Mouse (Mus musculus): Measurements from ENCODE around the gene Gm28047. TPM values are rescaled to one million over a fixed set of nuclear protein-coding genes. Genes with fewer than 3 reads are reported as not detected.

Gm28047 gene
- polyA plus RNA-seq, 1 experiment: 0.17 TPM

DNA sequence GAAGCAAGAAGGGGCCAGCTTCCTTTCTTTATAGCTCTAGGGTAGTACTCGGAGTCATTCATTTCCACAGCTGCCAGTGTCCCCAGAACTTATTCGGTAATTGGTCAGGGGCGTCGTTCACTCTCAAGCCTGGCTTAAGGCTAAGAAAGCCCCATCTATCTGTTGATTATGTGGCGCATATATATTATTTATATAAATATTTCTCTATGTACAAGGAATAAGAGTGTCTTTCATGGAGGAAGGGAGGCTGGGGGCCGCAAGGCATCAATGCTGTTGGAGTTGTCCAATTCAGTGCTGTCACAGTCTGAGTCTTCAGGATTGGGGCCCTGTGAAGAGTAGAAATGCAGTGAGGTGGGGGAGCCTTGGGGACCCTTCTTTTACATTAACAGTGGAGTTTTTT is 125.0 kb downstream of the Gm28047 start:
- DNase-seq (ENCODE audit: low spot score): no peak

DNA sequence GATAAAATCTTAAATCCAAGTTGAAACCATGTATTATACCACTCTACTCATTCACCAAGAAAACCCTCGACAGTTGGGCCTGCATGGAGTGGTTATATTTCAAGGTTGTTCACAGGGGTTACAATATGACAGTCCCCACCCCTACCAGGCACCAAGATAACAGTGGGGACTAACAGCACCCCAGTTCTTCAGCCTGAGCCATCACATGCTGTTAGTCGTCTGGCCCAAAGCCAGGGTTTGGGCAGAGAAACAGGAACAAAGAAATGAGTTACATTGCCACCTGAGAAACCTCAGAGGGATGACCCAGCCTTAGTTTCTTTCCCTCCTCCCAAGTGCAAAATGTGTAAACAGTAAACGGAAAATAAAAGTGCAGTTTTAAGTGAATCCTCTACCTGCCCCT is 125.5 kb downstream of the Gm28047 start:
- DNase-seq (ENCODE audit: low spot score): no peak

DNA sequence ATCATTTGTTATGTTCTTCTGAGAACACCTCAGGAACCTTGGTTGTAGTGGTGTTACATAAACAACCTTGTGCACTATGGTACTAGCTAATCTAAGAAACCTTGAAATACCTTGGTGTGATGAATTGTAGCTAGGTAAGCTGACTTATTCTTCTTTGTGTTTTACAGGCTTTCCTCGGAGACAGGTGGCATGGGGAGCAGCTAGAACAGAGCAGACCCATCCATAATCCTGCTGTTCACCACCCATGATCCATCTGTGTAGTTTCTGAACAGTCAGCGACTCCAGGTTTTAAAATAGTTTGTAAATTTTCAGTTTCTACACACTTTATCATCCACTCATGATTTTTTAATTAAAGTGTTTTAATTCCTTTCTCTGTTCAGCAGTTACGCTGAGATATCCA is 126.5 kb downstream of the Gm28047 start:
- DNase-seq (ENCODE audit: low spot score): no peak

DNA sequence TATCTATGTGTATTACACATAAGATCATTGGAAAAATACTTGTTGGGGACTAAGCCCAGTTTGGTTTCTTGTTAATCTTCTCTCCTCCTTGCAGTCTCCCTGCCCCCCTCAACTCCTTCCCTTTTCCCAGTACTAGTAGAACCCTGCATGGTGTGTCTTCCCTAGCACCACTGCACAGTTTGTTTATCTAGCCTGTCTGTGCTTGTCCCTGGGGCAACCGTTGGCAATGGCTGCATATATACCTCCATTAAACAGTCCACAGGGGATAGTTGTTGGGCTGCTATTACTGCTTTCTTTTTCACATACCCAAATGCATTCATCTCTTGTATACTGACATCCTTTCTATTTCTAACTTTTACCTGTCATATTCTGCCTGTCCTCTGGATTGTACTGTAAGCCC is 137.2 kb downstream of the Gm28047 start:
- DNase-seq (ENCODE audit: low spot score): no peak

DNA sequence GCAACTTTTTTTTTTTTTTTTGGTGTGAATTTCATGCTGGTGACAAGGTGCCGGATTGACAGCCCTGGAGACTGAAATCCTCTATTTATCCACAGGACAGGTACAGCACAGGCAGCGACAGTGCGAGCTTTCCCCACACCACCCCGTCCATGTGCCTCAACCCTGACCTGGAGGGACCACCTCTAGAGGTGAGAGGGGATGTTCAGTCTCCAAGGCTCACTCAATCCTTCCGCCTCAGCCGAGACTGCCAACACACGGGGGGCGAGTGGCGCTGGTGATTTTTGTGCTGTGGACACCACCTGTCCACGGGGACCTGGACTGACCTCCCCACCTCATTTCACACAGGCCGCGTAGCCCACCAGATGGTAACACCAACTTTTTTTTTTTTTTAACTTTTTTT is 139.0 kb downstream of the Gm28047 start:
- no peak for DNase-seq (ENCODE audit: low spot score)

DNA sequence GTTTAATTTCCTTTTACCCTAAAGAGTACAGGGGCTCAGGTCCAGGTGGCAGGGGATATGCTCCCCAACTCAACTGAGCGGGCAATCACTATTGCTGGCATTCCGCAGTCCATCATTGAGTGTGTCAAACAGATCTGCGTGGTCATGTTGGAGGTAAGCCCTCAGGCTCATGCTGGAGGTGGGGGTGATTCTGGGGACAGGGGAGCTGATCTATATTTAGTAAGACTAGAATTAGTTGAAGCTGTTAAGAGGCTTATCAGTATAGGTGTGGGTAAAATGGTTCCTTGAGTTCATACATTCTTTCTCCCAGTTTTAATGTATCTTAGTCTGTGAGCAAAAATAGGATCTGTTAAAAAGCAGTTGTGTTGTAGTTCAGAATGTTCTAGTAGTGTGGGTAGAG is 141.7 kb downstream of the Gm28047 start:
- DNase-seq (ENCODE audit: low spot score): no peak

DNA sequence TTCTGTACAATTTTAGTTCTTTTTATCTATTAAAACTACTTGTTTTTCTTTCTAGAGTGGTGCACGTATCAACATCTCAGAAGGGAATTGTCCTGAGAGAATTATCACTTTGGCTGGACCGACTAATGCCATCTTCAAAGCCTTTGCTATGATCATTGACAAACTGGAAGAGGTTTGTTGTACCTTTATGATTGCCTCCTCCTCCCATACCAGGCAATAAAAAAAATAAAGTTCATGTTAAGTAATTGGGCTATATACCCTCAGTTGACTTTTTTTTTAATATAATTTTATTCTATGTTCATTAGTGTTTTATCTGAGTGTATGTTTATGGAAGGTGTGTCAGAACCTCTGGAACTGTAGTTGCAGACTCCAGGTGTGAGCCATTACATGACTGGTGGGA is 150.3 kb downstream of the Gm28047 start:
- no peak for DNase-seq (ENCODE audit: low spot score)

Other genes with a start within 250 kb of the Gm28047 start
- gene Sp1, start 218.9 kb downstream of the Gm28047 start, polyA plus RNA-seq (2012; rRNA removed): 19.1 and 24.2 TPM in 2 replicates
- gene Amhr2, start 179.7 kb downstream of the Gm28047 start, polyA plus RNA-seq (2012; rRNA removed): 0.53 and 0.62 TPM in 2 replicates
- gene Prr13, start 166.0 kb downstream of the Gm28047 start, polyA plus RNA-seq (2012; rRNA removed): 145 and 166 TPM in 2 replicates
- gene Pcbp2, start 154.5 kb downstream of the Gm28047 start, polyA plus RNA-seq (2012; rRNA removed): 328 and 432 TPM in 2 replicates
- not detected in 2 replicates for gene Gm10337, start 121.3 kb downstream of the Gm28047 start, polyA plus RNA-seq (2012; rRNA removed)
- 13.1 and 13.7 TPM in 2 replicates for gene Map3k12, start 108.0 kb downstream of the Gm28047 start, polyA plus RNA-seq (2012; rRNA removed)
- 55.0 and 72.5 TPM in 2 replicates for gene Tarbp2, start 106.9 kb downstream of the Gm28047 start, polyA plus RNA-seq (2012; rRNA removed)
- 8.1 and 8.2 TPM in 2 replicates for gene Npff, start 100.1 kb downstream of the Gm28047 start, polyA plus RNA-seq (2012; rRNA removed)
- 71.2 and 80.6 TPM in 2 replicates for gene Atf7, start 397 bp upstream of the Gm28047 start, polyA plus RNA-seq (2012; rRNA removed)
- gene Atp5g2, start 47.3 kb upstream of the Gm28047 start, polyA plus RNA-seq (2012; rRNA removed): 363 and 422 TPM in 2 replicates
- 52.1 and 79.6 TPM in 2 replicates for gene Calcoco1, start 97.1 kb upstream of the Gm28047 start, polyA plus RNA-seq (2012; rRNA removed)

Data from urinary bladder, adult 2 months (tissue).